Mouse (Mus musculus) retina, adult 2 months (tissue): ENCODE data around the gene Osbpl3.

Experiments used
- DNase-seq: peaks from one replicate; pipeline ENCODE4 v3.0.0-alpha.2; 2012; ENCODE audit warnings: low read depth, low spot score

Osbpl3 gene

GRCm38 (mm10) chr6:50334846-50335821 lies 120.9 kb downstream of the Osbpl3 start:
- no peak for DNase-seq

GRCm38 (mm10) chr6:50333346-50333745 lies 122.7 kb downstream of the Osbpl3 start:
- no peak for DNase-seq

- no peak for DNase-seq
Observed at GRCm38 (mm10) chr6:50331477-50331876, 124.5 kb downstream of the Osbpl3 start.

GRCm38 (mm10) chr6:50329380-50329779 lies 126.6 kb downstream of the Osbpl3 start:
- DNase-seq = no peak

GRCm38 (mm10) chr6:50328901-50329300 lies 127.1 kb downstream of the Osbpl3 start:
- no peak for DNase-seq

GRCm38 (mm10) chr6:50326192-50326591 lies 129.8 kb downstream of the Osbpl3 start:
- DNase-seq = no peak

GRCm38 (mm10) chr6:50325485-50325884 lies 130.5 kb downstream of the Osbpl3 start:
- no peak for DNase-seq

GRCm38 (mm10) chr6:50322631-50323030 lies 133.4 kb downstream of the Osbpl3 start:
- no peak for DNase-seq

- no peak for DNase-seq
Observed at GRCm38 (mm10) chr6:50321739-50322138, 134.3 kb downstream of the Osbpl3 start.

GRCm38 (mm10) chr6:50318590-50319172 lies 137.3 kb downstream of the Osbpl3 start:
- DNase-seq = no peak

GRCm38 (mm10) chr6:50318150-50318549 lies 137.9 kb downstream of the Osbpl3 start:
- DNase-seq = no peak

- no peak for DNase-seq
Observed at GRCm38 (mm10) chr6:50316795-50317505, 139.1 kb downstream of the Osbpl3 start.

- DNase-seq = no peak
Observed at GRCm38 (mm10) chr6:50314406-50315071, 141.5 kb downstream of the Osbpl3 start.

GRCm38 (mm10) chr6:50312647-50313046 lies 143.4 kb downstream of the Osbpl3 start:
- peak; percentile 28 for DNase-seq

GRCm38 (mm10) chr6:50309019-50309418 lies 147.0 kb downstream of the Osbpl3 start:
- no peak for DNase-seq

- DNase-seq = no peak
Observed at GRCm38 (mm10) chr6:50306625-50307024, 149.4 kb downstream of the Osbpl3 start.

- peak; percentile 37 for DNase-seq
Observed at GRCm38 (mm10) chr6:50304949-50305491, 151.0 kb downstream of the Osbpl3 start.

- no peak for DNase-seq
Observed at GRCm38 (mm10) chr6:50301121-50301520, 154.9 kb downstream of the Osbpl3 start.

GRCm38 (mm10) chr6:50300622-50301021 lies 155.4 kb downstream of the Osbpl3 start:
- DNase-seq = no peak

GRCm38 (mm10) chr6:50299071-50299470 lies 156.9 kb downstream of the Osbpl3 start:
- no peak for DNase-seq

GRCm38 (mm10) chr6:50297671-50298070 lies 158.3 kb downstream of the Osbpl3 start:
- DNase-seq = no peak
